Mouse (Mus musculus): ENCODE measurements around the gene Mlh3. TPM values are rescaled to one million over a fixed set of nuclear protein-coding genes. Genes with fewer than 3 reads are reported as not detected.

Gene Mlh3
- polyA plus RNA-seq, 1 experiment from 2014 or later = 9.5 TPM

- Histone ChIP-seq H3K9me3 (ENCODE audit: control insufficient read depth, low read length) (no peaks in the 10 kb centered on the region), H3K27me3 (ENCODE audit: control insufficient read depth, insufficient read depth, low read length) (0 out of 2 replicates have a peak, but pooled peaks cover 2% of the 10 kb centered on the region), H3K27ac (ENCODE audit: low read depth, low read length) (no peak overlapping the region), H3K4me2 (ENCODE audit: low read depth) (no peak overlapping the region), H3K36me3 (ENCODE audit: control insufficient read depth, insufficient read depth, low read length) (no peaks in the 10 kb centered on the region), H3K9ac (ENCODE audit: low read length) (no peak overlapping the region), H3K4me1 (ENCODE audit: control insufficient read depth, insufficient read depth, low read length) (0 out of 2 replicates have a peak, but pooled peaks cover 2% of the 10 kb centered on the region), H3K4me3 (ENCODE audit: low read depth, low read length) (no peak overlapping the region)
- WGBS = 89% methylated on average over 11 of the region's 11 CpGs
- DNase-seq (ENCODE audit: low spot score) (no peak), ATAC-seq (ENCODE audit: insufficient read depth, low FRiP score, low TSS enrichment) (no peak)
These were observed 76.3 kb downstream of the Mlh3 start for GRCm38 (mm10) chr12:85193923-85194622.

- H3K9me3 ChIP-seq (ENCODE audit: control insufficient read depth, low read length) = no peaks in the 10 kb centered on the region
- 80% methylated on average over 10 of the region's 10 CpGs for WGBS
- no peak overlapping the region for H3K9ac ChIP-seq (ENCODE audit: low read length)
- H3K36me3 ChIP-seq (ENCODE audit: control insufficient read depth, insufficient read depth, low read length) = no peaks in the 10 kb centered on the region
- no peak overlapping the region for H3K4me2 ChIP-seq (ENCODE audit: low read depth)
- H3K4me3 ChIP-seq (ENCODE audit: low read depth, low read length) = no peak overlapping the region
- 0 out of 2 replicates have a peak, but pooled peaks cover 2% of the 10 kb centered on the region for H3K27me3 ChIP-seq (ENCODE audit: control insufficient read depth, insufficient read depth, low read length)
- DNase-seq (ENCODE audit: low spot score) (no peak), ATAC-seq (ENCODE audit: insufficient read depth, low FRiP score, low TSS enrichment) (no peak)
- no peak overlapping the region for H3K27ac ChIP-seq (ENCODE audit: low read depth, low read length)
- H3K4me1 ChIP-seq (ENCODE audit: control insufficient read depth, insufficient read depth, low read length) = 0 out of 2 replicates have a peak, but pooled peaks cover 2% of the 10 kb centered on the region
These were observed 77.3 kb downstream of the Mlh3 start for GRCm38 (mm10) chr12:85193146-85193545.

GRCm38 (mm10) chr12:85192461-85193108, 77.8 kb downstream of the Mlh3 start:
- DNase-seq (ENCODE audit: low spot score) (no peak), ATAC-seq (ENCODE audit: insufficient read depth, low FRiP score, low TSS enrichment) (no peak)
- no peak overlapping the region for H3K27ac ChIP-seq (ENCODE audit: low read depth, low read length)
- H3K9ac ChIP-seq (ENCODE audit: low read length) = no peak overlapping the region; the same call in 1 of the 2 replicates
- 0 out of 2 replicates have a peak, but pooled peaks cover 2% of the 10 kb centered on the region for H3K27me3 ChIP-seq (ENCODE audit: control insufficient read depth, insufficient read depth, low read length)
- no peak overlapping the region for H3K4me3 ChIP-seq (ENCODE audit: low read depth, low read length)
- no peaks in the 10 kb centered on the region for H3K36me3 ChIP-seq (ENCODE audit: control insufficient read depth, insufficient read depth, low read length)
- H3K9me3 ChIP-seq (ENCODE audit: control insufficient read depth, low read length) = no peaks in the 10 kb centered on the region
- H3K4me2 ChIP-seq (ENCODE audit: low read depth) = no peak overlapping the region
- whole genome bisulfite sequencing = 35% methylated on average over 18 of the region's 19 CpGs
- 0 out of 2 replicates have a peak, but pooled peaks cover 2% of the 10 kb centered on the region for H3K4me1 ChIP-seq (ENCODE audit: control insufficient read depth, insufficient read depth, low read length)

DNA sequence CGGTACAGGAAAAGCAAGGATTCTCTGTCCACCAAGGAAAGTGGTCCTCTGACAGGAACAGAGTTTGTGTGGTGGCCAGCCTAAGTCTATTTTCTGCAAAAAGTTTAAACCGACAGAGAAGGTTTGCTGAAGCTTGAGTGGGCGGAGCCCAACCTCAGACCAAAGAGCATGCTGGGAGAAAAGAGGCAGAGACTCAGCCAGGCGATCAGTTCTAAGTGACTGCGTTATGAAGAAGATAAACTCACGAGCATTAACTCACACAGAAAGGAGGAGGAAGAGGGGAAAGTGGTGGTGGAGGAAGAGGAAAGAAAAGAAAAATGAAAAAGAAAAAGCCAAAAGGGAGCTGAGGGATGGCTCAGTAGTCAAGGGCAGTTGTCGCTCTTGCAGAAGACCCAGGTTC, 80.1 kb downstream of the Mlh3 start:
- Histone ChIP-seq H3K4me1 (ENCODE audit: control insufficient read depth, insufficient read depth, low read length) (0 out of 2 replicates have a peak, but pooled peaks cover 2% of the 10 kb centered on the region), H3K9ac (ENCODE audit: low read length) (no peak overlapping the region), H3K4me3 (ENCODE audit: low read depth, low read length) (no peak overlapping the region), H3K9me3 (ENCODE audit: control insufficient read depth, low read length) (no peaks in the 10 kb centered on the region), H3K27me3 (ENCODE audit: control insufficient read depth, insufficient read depth, low read length) (0 out of 2 replicates have a peak, but pooled peaks cover 2% of the 10 kb centered on the region), H3K4me2 (ENCODE audit: low read depth) (no peak overlapping the region), H3K27ac (ENCODE audit: low read depth, low read length) (no peak overlapping the region), H3K36me3 (ENCODE audit: control insufficient read depth, insufficient read depth, low read length) (no peaks in the 10 kb centered on the region)
- ATAC-seq (ENCODE audit: insufficient read depth, low FRiP score, low TSS enrichment) = no peak
- WGBS = 80% methylated on average over 7 of the region's 7 CpGs
- no peak for DNase-seq (ENCODE audit: low spot score)

DNA sequence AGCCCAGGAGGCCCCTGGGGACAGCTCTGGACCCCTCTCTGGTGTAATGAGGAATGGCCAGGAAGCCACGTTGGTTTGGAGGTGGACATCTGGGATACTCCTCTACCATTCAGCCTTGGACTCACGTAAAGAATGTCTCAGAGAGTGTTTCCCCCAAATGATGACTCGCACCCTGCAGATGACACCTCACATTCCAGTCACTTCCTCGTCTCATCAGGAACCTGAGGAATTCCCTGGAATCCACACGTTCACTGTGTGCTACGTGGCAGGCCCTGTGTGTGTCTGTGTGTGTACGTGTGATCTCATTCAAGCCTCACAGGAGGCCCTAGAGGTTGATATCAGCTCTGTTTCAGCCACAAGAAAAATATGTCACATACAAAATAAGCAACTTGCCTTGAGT, 84.0 kb downstream of the Mlh3 start:
- no peaks in the 10 kb centered on the region; the same call in 1 of the 2 replicates for H3K4me1 ChIP-seq (ENCODE audit: control insufficient read depth, insufficient read depth, low read length)
- no peak overlapping the region for H3K4me3 ChIP-seq (ENCODE audit: low read depth, low read length)
- no peak overlapping the region for H3K4me2 ChIP-seq (ENCODE audit: low read depth)
- 52% methylated on average over 7 of the region's 7 CpGs for WGBS
- DNase-seq (ENCODE audit: low spot score) (no peak), ATAC-seq (ENCODE audit: insufficient read depth, low FRiP score, low TSS enrichment) (no peak)
- no peaks in the 10 kb centered on the region for H3K36me3 ChIP-seq (ENCODE audit: control insufficient read depth, insufficient read depth, low read length)
- H3K9ac ChIP-seq (ENCODE audit: low read length) = no peak overlapping the region
- H3K27ac ChIP-seq (ENCODE audit: low read depth, low read length) = no peak overlapping the region
- H3K9me3 ChIP-seq (ENCODE audit: control insufficient read depth, low read length) = no peaks in the 10 kb centered on the region
- H3K27me3 ChIP-seq (ENCODE audit: control insufficient read depth, insufficient read depth, low read length) = no peaks in the 10 kb centered on the region

GRCm38 (mm10) chr12:85185810-85186209, 84.6 kb downstream of the Mlh3 start:
- H3K36me3 ChIP-seq (ENCODE audit: control insufficient read depth, insufficient read depth, low read length) = no peaks in the 10 kb centered on the region
- no peaks in the 10 kb centered on the region for H3K27me3 ChIP-seq (ENCODE audit: control insufficient read depth, insufficient read depth, low read length)
- no peak for DNase-seq (ENCODE audit: low spot score)
- H3K4me1 ChIP-seq (ENCODE audit: control insufficient read depth, insufficient read depth, low read length) = no peaks in the 10 kb centered on the region; the same call in 1 of the 2 replicates
- WGBS = 77% methylated on average over 8 of the region's 8 CpGs
- no peak overlapping the region for H3K9ac ChIP-seq (ENCODE audit: low read length)
- no peaks in the 10 kb centered on the region for H3K9me3 ChIP-seq (ENCODE audit: control insufficient read depth, low read length)
- no peak overlapping the region for H3K4me3 ChIP-seq (ENCODE audit: low read depth, low read length)
- H3K4me2 ChIP-seq (ENCODE audit: low read depth) = no peak overlapping the region
- no peak overlapping the region for H3K27ac ChIP-seq (ENCODE audit: low read depth, low read length)
- no peak for ATAC-seq (ENCODE audit: insufficient read depth, low FRiP score, low TSS enrichment)

Small RNA genes within 50 kb of the gene (microRNA-seq; reads per million reads assigned to microRNA genes)
- not detected for gene Mir6938

Other genes with a start within 250 kb of the Mlh3 start
- gene Prox2, start 159.8 kb downstream of the Mlh3 start, polyA plus RNA-seq (2014; fragmentation: Nextera tagmentation; extraction: Ambion mirVana) = 2.5 and 4.3 TPM in 2 replicates
- gene Dlst, start 159.8 kb downstream of the Mlh3 start, polyA plus RNA-seq (2014; fragmentation: Nextera tagmentation; extraction: Ambion mirVana) = 113 and 115 TPM in 2 replicates
- gene Rps6kl1, start 119.3 kb downstream of the Mlh3 start, polyA plus RNA-seq (2014; fragmentation: Nextera tagmentation; extraction: Ambion mirVana) = 5.3 and 6.7 TPM in 2 replicates
- gene Pgf, start 92.8 kb downstream of the Mlh3 start, polyA plus RNA-seq (2014; fragmentation: Nextera tagmentation; extraction: Ambion mirVana) = 7.1 and 9.0 TPM in 2 replicates
- 104 and 111 TPM in 2 replicates for gene Eif2b2, start 51.1 kb downstream of the Mlh3 start, polyA plus RNA-seq (2014; fragmentation: Nextera tagmentation; extraction: Ambion mirVana)
- 57.1 and 61.6 TPM in 2 replicates for gene Acyp1, start 17.8 kb upstream of the Mlh3 start, polyA plus RNA-seq (2014; fragmentation: Nextera tagmentation; extraction: Ambion mirVana)
- 0.64 and 0.98 TPM in 2 replicates for gene Zc2hc1c, start 18.0 kb upstream of the Mlh3 start, polyA plus RNA-seq (2014; fragmentation: Nextera tagmentation; extraction: Ambion mirVana)
- 13.7 and 15.3 TPM in 2 replicates for gene Nek9, start 68.8 kb upstream of the Mlh3 start, polyA plus RNA-seq (2014; fragmentation: Nextera tagmentation; extraction: Ambion mirVana)
- 271 and 286 TPM in 2 replicates for gene Tmed10, start 104.2 kb upstream of the Mlh3 start, polyA plus RNA-seq (2014; fragmentation: Nextera tagmentation; extraction: Ambion mirVana)
- 1.4 and 2.5 TPM in 2 replicates for gene Fos, start 203.3 kb upstream of the Mlh3 start, polyA plus RNA-seq (2014; fragmentation: Nextera tagmentation; extraction: Ambion mirVana)

Measured in neural tube, embryonic 11.5 days (tissue).